Mouse (Mus musculus): Measurements from ENCODE around the gene Syap1.
"Not testable (repeated sequence)": the region's sequence is repeated elsewhere in the genome, so short reads cannot be mapped to it uniquely, and the experiment has no call there.

The Syap1 gene

GRCm38 (mm10) chrX:162831036-162831435 is 57.2 kb downstream of the Syap1 start:
- in situ Hi-C loops (cut with MboI; ENCODE audit: low sequenced_read_pairs), result no loop called here

GRCm38 (mm10) chrX:162830313-162830712 is 57.9 kb downstream of the Syap1 start:
- in situ Hi-C loops (cut with MboI; ENCODE audit: low sequenced_read_pairs), result not testable (repeated sequence)

GRCm38 (mm10) chrX:162829741-162830140 is 58.5 kb downstream of the Syap1 start:
- in situ Hi-C loops (cut with MboI; ENCODE audit: low sequenced_read_pairs), result no loop called here

DNA sequence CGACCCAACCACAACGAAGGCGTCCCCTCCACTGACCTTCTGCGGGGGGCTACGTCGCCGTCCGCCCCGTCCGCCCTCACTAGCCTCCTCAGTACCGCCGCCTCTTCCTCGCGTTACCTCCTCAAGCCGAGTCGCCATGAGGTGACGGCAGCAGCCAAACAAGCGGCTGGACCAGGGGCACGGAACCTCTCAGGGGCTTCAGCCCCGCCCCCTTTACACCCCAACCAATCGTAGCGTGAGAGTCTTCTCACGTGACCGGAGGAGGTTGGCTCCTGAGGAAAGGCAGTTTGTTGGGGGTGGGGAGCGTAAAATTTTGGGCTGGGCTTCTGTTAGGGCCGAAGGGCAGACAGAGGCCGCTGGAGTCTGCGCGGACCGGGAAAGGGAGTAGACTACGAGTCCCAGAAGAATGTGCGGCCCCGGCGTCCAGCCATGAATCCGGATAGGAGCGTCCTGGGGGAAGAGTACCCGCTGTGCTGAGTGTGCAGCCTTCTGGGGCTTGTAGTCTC is 59.0 kb downstream of the Syap1 start, which contains the start of gene Txlng:
Txlng (minus strand) TSS at position 252 of the 506 bp plus-strand sequence.
- in situ Hi-C loops (cut with MboI; ENCODE audit: low sequenced_read_pairs), result no loop called here

DNA sequence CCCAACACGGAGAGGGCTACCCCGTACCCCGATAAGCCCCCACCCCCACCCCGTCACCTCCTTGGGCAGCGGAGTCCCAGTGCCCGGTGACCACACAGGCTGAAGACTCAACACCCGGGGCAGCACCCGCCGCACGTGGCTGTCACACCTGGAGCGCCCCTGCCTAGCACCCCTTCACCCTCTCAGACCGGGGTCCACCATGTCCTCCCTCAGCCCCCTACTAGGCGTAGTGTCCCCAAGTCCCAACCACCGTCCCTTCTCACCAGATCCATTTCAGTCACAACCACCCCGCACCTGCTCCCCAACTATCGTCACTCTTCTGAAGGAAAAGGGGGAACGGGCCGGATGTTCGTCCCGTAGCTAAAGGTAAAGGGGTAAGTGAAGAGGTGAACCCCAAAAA is 59.5 kb downstream of the Syap1 start:
- in situ Hi-C loops (cut with MboI; ENCODE audit: low sequenced_read_pairs), result no loop called here

- in situ Hi-C loops (cut with MboI; ENCODE audit: low sequenced_read_pairs), result no loop called here
Observed at GRCm38 (mm10) chrX:162828016-162828415, 60.2 kb downstream of the Syap1 start.

Data from CH12F3 (cell line).